Comparison of ENCODE assay signal across 18 mouse cellular contexts in genomic region chr17:23572059-23572458, GRCm38 (mm10). TPM values are rescaled to one million over a fixed set of nuclear protein-coding genes. Genes with fewer than 3 reads are reported as not detected.
A peak's percentile ranks its signal among the peaks of the same experiment; 100 is the strongest.
DNase-seq lines count a peak whose midpoint lies in the region; ATAC-seq and TF ChIP-seq lines count a peak whose summit lies in the region.
"Had no signal": no experiment of that assay in that cellular context is flagged by ENCODE, and none has a peak within 500 bp of the region (broad histone marks: within the 10 kb centered on the region; RNA-seq: fewer than 3 reads in every experiment).

No protein-coding gene starts in this region.

- H3K4me3 ChIP-seq in forebrain, postnatal 0 days (ENCODE audit: low read depth, low read length): no peak overlapping the region
- no peak overlapping the region for H3K4me3 ChIP-seq in forebrain, embryonic 15.5 days
- no peak overlapping the region for H3K4me3 ChIP-seq in lung, adult 2 months (replicated peaks; ENCODE audit: extremely low read depth, low read depth, low read length)
- no peak overlapping the region for H3K4me3 ChIP-seq in CH12.LX (replicated peaks in 1 of 3; ENCODE audit: low read depth in 2 of 3, low read length in 2 of 3, poor library complexity in 1 of 3)
- H3K4me3 ChIP-seq in midbrain, embryonic 15.5 days: no peak overlapping the region
- H3K4me3 ChIP-seq: forebrain, embryonic 12.5 days; heart, embryonic 13.5 days; limb, embryonic 10.5 days; midbrain, embryonic 13.5 days; neural tube, embryonic 13.5 days had no signal

- H3K9ac ChIP-seq in forebrain, postnatal 0 days: no peak overlapping the region
- no peak overlapping the region for H3K9ac ChIP-seq in forebrain, embryonic 15.5 days (replicated peaks)
- H3K9ac ChIP-seq in CH12.LX (ENCODE audit: insufficient read depth, low read depth): no peak overlapping the region
- no peak overlapping the region for H3K9ac ChIP-seq in midbrain, embryonic 15.5 days
- H3K9ac ChIP-seq: forebrain, embryonic 12.5 days; heart, embryonic 13.5 days; midbrain, embryonic 13.5 days; neural tube, embryonic 13.5 days had no signal

- H3K4me2 ChIP-seq in forebrain, postnatal 0 days (ENCODE audit: low read depth): no peak overlapping the region
- H3K4me2 ChIP-seq in forebrain, embryonic 15.5 days (replicated peaks): no peak overlapping the region
- H3K4me2 ChIP-seq in CH12.LX (ENCODE audit: insufficient read depth, low read depth, poor library complexity, severe bottlenecking): no peak overlapping the region
- H3K4me2 ChIP-seq in midbrain, embryonic 15.5 days: no peak overlapping the region
- H3K4me2 ChIP-seq: forebrain, embryonic 12.5 days; heart, embryonic 13.5 days; midbrain, embryonic 13.5 days; neural tube, embryonic 13.5 days had no signal

- no peak for DNase-seq in forebrain, postnatal 0 days
- no peak for DNase-seq in lung, adult 2 months
- DNase-seq in lung, postnatal 14 days: no peak
- DNase-seq in CH12.LX (ENCODE audit: extremely low read depth): no peak
- peak; percentile 62 for DNase-seq in induced T-regulatory cell, adult 2 months (ENCODE audit: low read depth)
- DNase-seq in kidney, postnatal 4 days: no peak
- DNase-seq: adrenal gland, postnatal 25 days; kidney, adult 8-10 months; lung, postnatal 10 days had no signal

- H3K9me3 ChIP-seq in forebrain, postnatal 0 days (ENCODE audit: low read length): no peaks in the 10 kb centered on the region
- H3K9me3 ChIP-seq in forebrain, embryonic 15.5 days: no peaks in the 10 kb centered on the region
- no peaks in the 10 kb centered on the region for H3K9me3 ChIP-seq in CH12.LX (replicated peaks; ENCODE audit: low read length)
- no peaks in the 10 kb centered on the region for H3K9me3 ChIP-seq in midbrain, embryonic 15.5 days
- H3K9me3 ChIP-seq: forebrain, embryonic 12.5 days; limb, embryonic 10.5 days; midbrain, embryonic 13.5 days had no signal

- 82% methylated on average over 6 of the region's 6 CpGs for WGBS in forebrain, postnatal 0 days
- 84% methylated on average over 6 of the region's 6 CpGs for WGBS in forebrain, embryonic 15.5 days
- 78% methylated on average over 6 of the region's 6 CpGs for WGBS in lung, adult 2 months
- 82% methylated on average over 6 of the region's 6 CpGs for WGBS in midbrain, embryonic 15.5 days

- no peak for TF ChIP-seq POLR2A in lung, adult 2 months (IDR thresholded peaks at IDR 0.05; ENCODE audit: borderline replicate concordance, extremely low read depth, low read depth, low read length)
- TF ChIP-seq POLR2A in CH12.LX (IDR thresholded peaks at IDR 0.05; ENCODE audit: low read depth, low read length): no peak

- TF ChIP-seq CTCF in forebrain, postnatal 0 days (IDR thresholded peaks at IDR 0.05; ENCODE audit: low read depth): 0 out of 2 replicates have a peak, but pooled peaks have one; percentile 21
- 0 out of 2 replicates have a peak, but pooled peaks have one; percentile 18 for TF ChIP-seq CTCF in lung, adult 2 months (IDR thresholded peaks at IDR 0.05; ENCODE audit: insufficient read depth, low read length)
- peak in 1 of 2 experiments; percentile 56; a peak in 2 of 4 replicates for TF ChIP-seq CTCF in CH12.LX (conservative IDR thresholded peaks at IDR 0.05 in 1 of 2, IDR thresholded peaks at IDR 0.05 in 1 of 2; ENCODE audit: low read depth in 2 of 2, low read length in 2 of 2)

- H3K27me3 ChIP-seq in forebrain, postnatal 0 days (ENCODE audit: insufficient read depth, low read length): no peaks in the 10 kb centered on the region
- H3K27me3 ChIP-seq in forebrain, embryonic 15.5 days: no peaks in the 10 kb centered on the region
- H3K27me3 ChIP-seq in CH12.LX (replicated peaks): peaks cover 39% of the 10 kb centered on the region
- H3K27me3 ChIP-seq in midbrain, embryonic 15.5 days (replicated peaks): no peaks in the 10 kb centered on the region
- H3K27me3 ChIP-seq: forebrain, embryonic 12.5 days; heart, embryonic 13.5 days; midbrain, embryonic 13.5 days; neural tube, embryonic 13.5 days had no signal

- peaks cover 28% of the 10 kb centered on the region for H3K36me3 ChIP-seq in forebrain, postnatal 0 days (ENCODE audit: insufficient read depth)
- H3K36me3 ChIP-seq in forebrain, embryonic 15.5 days: peaks cover 36% of the 10 kb centered on the region
- no peaks in the 10 kb centered on the region for H3K36me3 ChIP-seq in CH12.LX (replicated peaks in 1 of 2; ENCODE audit: control insufficient read depth in 1 of 2, insufficient read depth in 1 of 2, low read length in 1 of 2)
- peaks cover 26% of the 10 kb centered on the region for H3K36me3 ChIP-seq in midbrain, embryonic 15.5 days (replicated peaks)

- no peak for TF ChIP-seq RAD21 in CH12.LX (IDR thresholded peaks at IDR 0.05; ENCODE audit: low read depth, low read length)

- no peak for TF ChIP-seq EP300 in CH12.LX (IDR thresholded peaks at IDR 0.05; ENCODE audit: low read length)

- H3K27ac ChIP-seq in forebrain, postnatal 0 days (ENCODE audit: low read depth, low read length): no peak overlapping the region
- no peak overlapping the region for H3K27ac ChIP-seq in forebrain, embryonic 15.5 days (replicated peaks)
- H3K27ac ChIP-seq in CH12.LX (ENCODE audit: insufficient read depth, low read depth): no peak overlapping the region
- no peak overlapping the region for H3K27ac ChIP-seq in midbrain, embryonic 15.5 days
- H3K27ac ChIP-seq: forebrain, embryonic 12.5 days; heart, embryonic 13.5 days; limb, embryonic 10.5 days; midbrain, embryonic 13.5 days; neural tube, embryonic 13.5 days had no signal

- dilution Hi-C loops in CH12.LX (cut with MboI; ENCODE audit: extremely low pct_ligation_motif_present, extremely low pct_unique_long_range_greater_than_20kb, low sequenced_read_pairs): no loop called here

- no peaks in the 10 kb centered on the region for H3K79me2 ChIP-seq in CH12.LX (replicated peaks; ENCODE audit: control insufficient read depth, extremely low read depth, insufficient read depth, poor library complexity, severe bottlenecking)

- in situ Hi-C loops in CH12.LX (cut with MboI; ENCODE audit: low pct_ligation_motif_present, low pct_unique_long_range_greater_than_20kb, low sequenced_read_pairs): no loop called here

- no peaks in the 10 kb centered on the region for H3K4me1 ChIP-seq in forebrain, postnatal 0 days (ENCODE audit: insufficient read depth)
- H3K4me1 ChIP-seq in forebrain, embryonic 15.5 days: 0 out of 2 replicates have a peak, but pooled peaks cover 2% of the 10 kb centered on the region
- H3K4me1 ChIP-seq in lung, adult 2 months (ENCODE audit: control insufficient read depth, insufficient read depth, low read length): no peaks in the 10 kb centered on the region
- H3K4me1 ChIP-seq in CH12.LX (ENCODE audit: control insufficient read depth in 1 of 2, insufficient read depth in 2 of 2): peaks cover 13 to 14% of the 10 kb centered on the region in 2 experiments
- H3K4me1 ChIP-seq in midbrain, embryonic 15.5 days: no peaks in the 10 kb centered on the region
- H3K4me1 ChIP-seq: forebrain, embryonic 12.5 days; heart, embryonic 13.5 days; limb, embryonic 10.5 days; midbrain, embryonic 13.5 days; neural tube, embryonic 13.5 days had no signal

- ATAC-seq in forebrain, postnatal 0 days: no peak
- no peak for ATAC-seq in forebrain, embryonic 15.5 days (replicated peaks)
- no peak for ATAC-seq in midbrain, embryonic 15.5 days (replicated peaks)
- ATAC-seq: midbrain, embryonic 13.5 days had no signal

TF ChIP-seq in CH12.LX, 34 proteins besides CTCF, POLR2A, EP300 and RAD21:
- TF ChIP-seq USF2 (conservative IDR thresholded peaks at IDR 0.05; ENCODE audit: low read depth, low read length) (no peak), SMC3 (IDR thresholded peaks at IDR 0.05; ENCODE audit: low read depth, low read length) (peak; percentile 26; the same call in 1 of the 2 replicates)

RNA-seq across cellular contexts. Expression of gene Zfp213, which starts 8.0 kb away (rescaled TPM):
- total RNA-seq in forebrain, postnatal 0 days (2014; rRNA removed): 16.9 and 18.8 TPM in 2 replicates
- polyA plus RNA-seq in forebrain, postnatal 0 days (2015; fragmentation: Nextera tagmentation; extraction: Ambion mirVana): 10.7 and 10.9 TPM in 2 replicates
- 21.0 and 21.5 TPM in 2 replicates for polyA plus RNA-seq in forebrain, embryonic 15.5 days (2015; fragmentation: Nextera tagmentation; extraction: Ambion mirVana)
- 13.4 and 14.0 TPM in 2 replicates for polyA plus RNA-seq in lung, adult 2 months (2012; rRNA removed)
- 10.9 and 11.4 TPM in 2 replicates for total RNA-seq in CH12.LX (2012; rRNA removed)
- 8.5 and 9.4 TPM in 2 replicates for total RNA-seq in CH12.LX (2014; rRNA removed)
- 7.1 and 8.0 TPM in 2 replicates for polyA plus RNA-seq in CH12.LX (2012; ENCODE audit: insufficient read length, low read depth)
- 19.4 and 19.7 TPM in 2 replicates for polyA plus RNA-seq in midbrain, embryonic 15.5 days (2015; fragmentation: Nextera tagmentation; extraction: Ambion mirVana)

RNA-seq across cellular contexts. Expression of gene Zfp13, which starts 27.2 kb away (rescaled TPM):
- total RNA-seq in forebrain, postnatal 0 days (2014; rRNA removed): 43.0 and 47.0 TPM in 2 replicates
- polyA plus RNA-seq in forebrain, postnatal 0 days (2015; fragmentation: Nextera tagmentation; extraction: Ambion mirVana): 21.5 and 23.6 TPM in 2 replicates
- polyA plus RNA-seq in forebrain, embryonic 15.5 days (2015; fragmentation: Nextera tagmentation; extraction: Ambion mirVana): 26.9 and 30.2 TPM in 2 replicates
- 14.9 and 15.2 TPM in 2 replicates for polyA plus RNA-seq in lung, adult 2 months (2012; rRNA removed)
- 0.30 TPM in 1 of 2 replicates, not detected in the other for total RNA-seq in CH12.LX (2012; rRNA removed)
- not detected in 2 replicates for total RNA-seq in CH12.LX (2014; rRNA removed)
- polyA plus RNA-seq in CH12.LX (2012; ENCODE audit: insufficient read length, low read depth): not detected in 2 replicates
- 30.4 and 31.9 TPM in 2 replicates for polyA plus RNA-seq in midbrain, embryonic 15.5 days (2015; fragmentation: Nextera tagmentation; extraction: Ambion mirVana)

RNA-seq across cellular contexts. Expression of gene Zscan10, which starts 28.6 kb away (rescaled TPM):
- not detected in 2 replicates for total RNA-seq in forebrain, postnatal 0 days (2014; rRNA removed)
- 0.18 and 0.21 TPM in 2 replicates for polyA plus RNA-seq in forebrain, postnatal 0 days (2015; fragmentation: Nextera tagmentation; extraction: Ambion mirVana)
- not detected in 2 replicates for polyA plus RNA-seq in forebrain, embryonic 15.5 days (2015; fragmentation: Nextera tagmentation; extraction: Ambion mirVana)
- 0.06 TPM in 1 of 2 replicates, not detected in the other for polyA plus RNA-seq in lung, adult 2 months (2012; rRNA removed)
- total RNA-seq in CH12.LX (2012; rRNA removed): not detected in 2 replicates
- total RNA-seq in CH12.LX (2014; rRNA removed): not detected in 2 replicates
- polyA plus RNA-seq in CH12.LX (2012; ENCODE audit: insufficient read length, low read depth): not detected in 2 replicates
- polyA plus RNA-seq in midbrain, embryonic 15.5 days (2015; fragmentation: Nextera tagmentation; extraction: Ambion mirVana): not detected in 2 replicates
- total RNA-seq: adrenal gland, postnatal 25 days; common myeloid progenitor, adult 5-6 weeks; gastrocnemius, adult 18-20 months had no signal
- polyA plus RNA-seq: heart, embryonic 13.5 days; midbrain, embryonic 13.5 days; neural tube, embryonic 13.5 days had no signal

Comparison
In these comparisons a context has a peak if more than half of its experiments do, and no peak if none do; other contexts are left out.
1. RNA of gene Zfp13, which starts 27.2 kb away (polyA plus RNA-seq): 30.4 to 31.9 TPM in midbrain, embryonic 15.5 days, 26.9 to 30.2 TPM in forebrain, embryonic 15.5 days, 21.5 to 23.6 TPM in forebrain, postnatal 0 days and 14.9 to 15.2 TPM in lung, adult 2 months; not detected in CH12.LX; every median in the first group is over 10 times any median in the second.